Mouse (Mus musculus): ENCODE data around the gene Olfr91. TPM values are rescaled to one million over a fixed set of nuclear protein-coding genes. Genes with fewer than 3 reads are reported as not detected.

Olfr91 gene
- polyA plus RNA-seq, 1 experiment from 2014 or later: not detected

GRCm38 (mm10) chr17:37065993-37066392 lies 32.1 kb downstream of the Olfr91 start:
- no peak for ATAC-seq
- H3K4me3 ChIP-seq (replicated peaks; ENCODE audit: low read length): no peak overlapping the region
- H3K27ac ChIP-seq (ENCODE audit: low read length): no peak overlapping the region
- peaks cover 51% of the 10 kb centered on the region for H3K36me3 ChIP-seq (ENCODE audit: control insufficient read depth, insufficient read depth)
- H3K4me2 ChIP-seq (ENCODE audit: low read length): no peak overlapping the region
- peaks cover 23% of the 10 kb centered on the region for H3K4me1 ChIP-seq (replicated peaks; ENCODE audit: control insufficient read depth, insufficient read depth, low read length)
- no peaks in the 10 kb centered on the region for H3K9me3 ChIP-seq (ENCODE audit: control insufficient read depth, low read length)
- no peak overlapping the region for H3K9ac ChIP-seq (replicated peaks; ENCODE audit: low read depth, low read length)
- WGBS: 96% methylated on average over 2 of the region's 2 CpGs
- H3K27me3 ChIP-seq (replicated peaks; ENCODE audit: control insufficient read depth, insufficient read depth, low read length): no peaks in the 10 kb centered on the region

- H3K36me3 ChIP-seq (ENCODE audit: control insufficient read depth, insufficient read depth): peaks cover 46% of the 10 kb centered on the region
- H3K9me3 ChIP-seq (ENCODE audit: control insufficient read depth, low read length): no peaks in the 10 kb centered on the region
- H3K27ac ChIP-seq (ENCODE audit: low read length): peak overlapping the region; percentile 14; the same call in 1 of the 2 replicates
- H3K4me3 ChIP-seq (replicated peaks; ENCODE audit: low read length): no peak overlapping the region
- peaks cover 23% of the 10 kb centered on the region for H3K4me1 ChIP-seq (replicated peaks; ENCODE audit: control insufficient read depth, insufficient read depth, low read length)
- no peak overlapping the region for H3K9ac ChIP-seq (replicated peaks; ENCODE audit: low read depth, low read length)
- no peaks in the 10 kb centered on the region for H3K27me3 ChIP-seq (replicated peaks; ENCODE audit: control insufficient read depth, insufficient read depth, low read length)
- H3K4me2 ChIP-seq (ENCODE audit: low read length): no peak overlapping the region
- ATAC-seq: peak; percentile 30; the same call in 1 of the 2 replicates
- WGBS: 39% methylated on average over 11 of the region's 11 CpGs
Measured at GRCm38 (mm10) chr17:37063686-37064495, 34.2 kb downstream of the Olfr91 start.

- H3K27me3 ChIP-seq (replicated peaks; ENCODE audit: control insufficient read depth, insufficient read depth, low read length): no peaks in the 10 kb centered on the region
- H3K4me3 ChIP-seq (replicated peaks; ENCODE audit: low read length): no peak overlapping the region
- 63% methylated on average over 10 of the region's 10 CpGs for WGBS
- no peak overlapping the region for H3K27ac ChIP-seq (ENCODE audit: low read length)
- peaks cover 23% of the 10 kb centered on the region for H3K4me1 ChIP-seq (replicated peaks; ENCODE audit: control insufficient read depth, insufficient read depth, low read length)
- ATAC-seq: no peak
- H3K9ac ChIP-seq (replicated peaks; ENCODE audit: low read depth, low read length): no peak overlapping the region
- H3K9me3 ChIP-seq (ENCODE audit: control insufficient read depth, low read length): no peaks in the 10 kb centered on the region
- peaks cover 45% of the 10 kb centered on the region for H3K36me3 ChIP-seq (ENCODE audit: control insufficient read depth, insufficient read depth)
- H3K4me2 ChIP-seq (ENCODE audit: low read length): no peak overlapping the region
Measured at GRCm38 (mm10) chr17:37063063-37063462, 35.0 kb downstream of the Olfr91 start.

- Histone ChIP-seq H3K36me3 (ENCODE audit: control insufficient read depth, insufficient read depth) (peaks cover 38% of the 10 kb centered on the region), H3K27ac (ENCODE audit: low read length) (peak overlapping the region; percentile 28), H3K9me3 (ENCODE audit: control insufficient read depth, low read length) (no peaks in the 10 kb centered on the region), H3K4me3 (replicated peaks; ENCODE audit: low read length) (no peak overlapping the region), H3K9ac (replicated peaks; ENCODE audit: low read depth, low read length) (no peak overlapping the region), H3K27me3 (replicated peaks; ENCODE audit: control insufficient read depth, insufficient read depth, low read length) (no peaks in the 10 kb centered on the region), H3K4me1 (replicated peaks; ENCODE audit: control insufficient read depth, insufficient read depth, low read length) (peaks cover 23% of the 10 kb centered on the region), H3K4me2 (ENCODE audit: low read length) (no peak overlapping the region)
- peak; percentile 46 for ATAC-seq
- WGBS: 37% methylated on average over 10 of the region's 10 CpGs
Measured at GRCm38 (mm10) chr17:37062101-37062641, 35.9 kb downstream of the Olfr91 start.

- Histone ChIP-seq H3K27me3 (replicated peaks; ENCODE audit: control insufficient read depth, insufficient read depth, low read length) (no peaks in the 10 kb centered on the region), H3K9ac (replicated peaks; ENCODE audit: low read depth, low read length) (no peak overlapping the region), H3K4me1 (replicated peaks; ENCODE audit: control insufficient read depth, insufficient read depth, low read length) (peaks cover 27% of the 10 kb centered on the region), H3K27ac (ENCODE audit: low read length) (no peak overlapping the region; the same call in 1 of the 2 replicates), H3K4me2 (ENCODE audit: low read length) (no peak overlapping the region), H3K4me3 (replicated peaks; ENCODE audit: low read length) (no peak overlapping the region), H3K36me3 (ENCODE audit: control insufficient read depth, insufficient read depth) (peaks cover 36% of the 10 kb centered on the region), H3K9me3 (ENCODE audit: control insufficient read depth, low read length) (no peaks in the 10 kb centered on the region)
- ATAC-seq: no peak
- WGBS: 38% methylated on average over 3 of the region's 3 CpGs
Measured at GRCm38 (mm10) chr17:37061435-37061834, 36.6 kb downstream of the Olfr91 start.

GRCm38 (mm10) chr17:37056957-37057356 lies 41.1 kb downstream of the Olfr91 start:
- Histone ChIP-seq H3K27ac (ENCODE audit: low read length) (no peak overlapping the region), H3K4me1 (replicated peaks; ENCODE audit: control insufficient read depth, insufficient read depth, low read length) (peaks cover 27% of the 10 kb centered on the region), H3K9ac (replicated peaks; ENCODE audit: low read depth, low read length) (no peak overlapping the region), H3K4me2 (ENCODE audit: low read length) (no peak overlapping the region), H3K36me3 (ENCODE audit: control insufficient read depth, insufficient read depth) (peaks cover 28% of the 10 kb centered on the region), H3K27me3 (replicated peaks; ENCODE audit: control insufficient read depth, insufficient read depth, low read length) (no peaks in the 10 kb centered on the region), H3K9me3 (ENCODE audit: control insufficient read depth, low read length) (no peaks in the 10 kb centered on the region), H3K4me3 (replicated peaks; ENCODE audit: low read length) (no peak overlapping the region)
- WGBS: 70% methylated on average over 6 of the region's 6 CpGs
- peak; percentile 51 for ATAC-seq

GRCm38 (mm10) chr17:37051745-37052144 lies 46.3 kb downstream of the Olfr91 start:
- no peak for ATAC-seq
- Histone ChIP-seq H3K4me2 (ENCODE audit: low read length) (peak overlapping the region; percentile 71), H3K27me3 (replicated peaks; ENCODE audit: control insufficient read depth, insufficient read depth, low read length) (no peaks in the 10 kb centered on the region), H3K9me3 (ENCODE audit: control insufficient read depth, low read length) (no peaks in the 10 kb centered on the region), H3K9ac (replicated peaks; ENCODE audit: low read depth, low read length) (peak overlapping the region; percentile 91), H3K4me1 (replicated peaks; ENCODE audit: control insufficient read depth, insufficient read depth, low read length) (peaks cover 54% of the 10 kb centered on the region), H3K36me3 (ENCODE audit: control insufficient read depth, insufficient read depth) (peaks cover 13% of the 10 kb centered on the region; the same call in 1 of the 2 replicates), H3K4me3 (replicated peaks; ENCODE audit: low read length) (peak overlapping the region; percentile 80), H3K27ac (ENCODE audit: low read length) (no peak overlapping the region)
- WGBS: 48% methylated on average over 4 of the region's 4 CpGs

- Histone ChIP-seq H3K36me3 (ENCODE audit: control insufficient read depth, insufficient read depth) (peaks cover 5% of the 10 kb centered on the region; the same call in 1 of the 2 replicates), H3K27ac (ENCODE audit: low read length) (peak overlapping the region; percentile 51), H3K4me3 (replicated peaks; ENCODE audit: low read length) (peak overlapping the region; percentile 80), H3K27me3 (replicated peaks; ENCODE audit: control insufficient read depth, insufficient read depth, low read length) (no peaks in the 10 kb centered on the region), H3K4me2 (ENCODE audit: low read length) (peak overlapping the region; percentile 71), H3K4me1 (replicated peaks; ENCODE audit: control insufficient read depth, insufficient read depth, low read length) (peaks cover 53% of the 10 kb centered on the region), H3K9ac (replicated peaks; ENCODE audit: low read depth, low read length) (peak overlapping the region; percentile 91), H3K9me3 (ENCODE audit: control insufficient read depth, low read length) (no peaks in the 10 kb centered on the region)
- peak; percentile 36 for ATAC-seq
- WGBS: 1% methylated on average over 24 of the region's 27 CpGs
Measured at GRCm38 (mm10) chr17:37050876-37051275, 47.2 kb downstream of the Olfr91 start.

GRCm38 (mm10) chr17:37050399-37050798 lies 47.7 kb downstream of the Olfr91 start:
- Histone ChIP-seq H3K4me3 (replicated peaks; ENCODE audit: low read length) (peak overlapping the region; percentile 80), H3K27me3 (replicated peaks; ENCODE audit: control insufficient read depth, insufficient read depth, low read length) (no peaks in the 10 kb centered on the region), H3K36me3 (ENCODE audit: control insufficient read depth, insufficient read depth) (peaks cover 5% of the 10 kb centered on the region; the same call in 1 of the 2 replicates), H3K4me2 (ENCODE audit: low read length) (peak overlapping the region; percentile 71), H3K9ac (replicated peaks; ENCODE audit: low read depth, low read length) (peak overlapping the region; percentile 91), H3K4me1 (replicated peaks; ENCODE audit: control insufficient read depth, insufficient read depth, low read length) (peaks cover 53% of the 10 kb centered on the region), H3K9me3 (ENCODE audit: control insufficient read depth, low read length) (no peaks in the 10 kb centered on the region), H3K27ac (ENCODE audit: low read length) (peak overlapping the region; percentile 51)
- ATAC-seq: peak; percentile 63
- 2% methylated on average over 22 of the region's 22 CpGs for WGBS
